Mouse (Mus musculus) adrenal gland, postnatal 4 days (tissue): ENCODE data around the gene Igf2r. TPM values are rescaled to one million over a fixed set of nuclear protein-coding genes. Genes with fewer than 3 reads are reported as not detected.

ENCODE experiments used
- DNase-seq, 2 experiments: peaks; one replicate each; pipeline ENCODE4 v3.0.0; 2021 to 2022; ENCODE audit warnings: low spot score in 2 of 2, mixed read lengths in 2 of 2
- total RNA-seq, 2 experiments: library from RNA; stranded (reverse); gene quantifications; 2 replicates each; pipeline ENCODE4 v1.2.3; 2021

Gene Igf2r
- total RNA-seq, 2 experiments from 2014 or later, result 76.4 to 82.0 TPM

DNA sequence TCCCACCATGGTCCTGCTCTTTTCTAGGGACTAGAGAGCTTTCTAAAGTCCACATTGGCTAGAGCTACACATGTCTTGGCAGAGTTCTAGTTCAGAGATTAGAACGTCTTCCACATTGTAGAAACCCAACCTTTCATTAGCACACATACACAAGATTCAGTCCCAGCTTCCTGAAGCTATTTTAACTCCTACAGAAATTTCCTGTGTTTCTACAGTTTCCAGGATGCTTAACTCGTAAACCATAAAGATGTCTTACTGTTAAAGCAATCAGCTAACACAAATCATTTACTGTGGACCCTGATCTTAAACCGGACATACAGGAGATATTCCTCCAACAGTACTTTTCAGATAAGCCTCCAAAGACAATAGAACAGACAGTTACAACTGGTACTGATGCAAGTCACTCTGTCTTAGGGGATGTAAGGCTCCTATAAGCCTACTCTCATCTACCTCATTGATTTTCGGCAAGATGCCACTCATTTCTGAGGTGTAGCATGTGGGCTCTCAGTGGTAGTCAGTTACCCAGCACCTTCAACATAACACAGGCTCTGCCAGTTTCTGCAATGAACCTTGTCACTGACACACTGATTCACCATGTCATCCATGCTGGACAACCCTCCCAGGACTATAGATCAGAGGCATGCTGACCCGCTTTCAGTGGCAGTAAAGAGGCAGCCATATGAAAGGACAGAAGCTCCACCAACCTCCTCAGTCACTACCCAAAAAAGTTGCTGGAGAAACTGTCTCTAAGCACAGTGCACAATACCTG is 48.2 kb downstream of the Igf2r start:
- DNase-seq, result no peak

DNA sequence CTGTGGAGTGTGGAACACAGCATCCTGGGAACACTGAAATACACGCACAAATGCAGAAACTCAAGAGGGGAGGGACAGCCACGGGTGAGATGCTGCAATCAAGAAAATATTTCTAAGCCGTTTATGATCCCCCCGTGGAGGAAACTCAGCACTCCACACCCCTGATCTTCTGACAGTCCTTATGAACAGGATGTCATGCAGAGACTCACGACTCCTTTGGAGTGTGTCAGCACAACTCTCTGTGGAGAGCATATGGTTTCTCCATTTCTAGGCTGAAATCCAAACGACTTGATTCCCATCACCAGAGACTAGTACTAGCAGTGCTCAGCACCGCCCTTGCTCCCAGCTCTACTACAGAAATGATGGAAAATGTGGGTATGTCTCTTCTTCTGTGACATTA is 51.2 kb downstream of the Igf2r start:
- no peak for DNase-seq

DNA sequence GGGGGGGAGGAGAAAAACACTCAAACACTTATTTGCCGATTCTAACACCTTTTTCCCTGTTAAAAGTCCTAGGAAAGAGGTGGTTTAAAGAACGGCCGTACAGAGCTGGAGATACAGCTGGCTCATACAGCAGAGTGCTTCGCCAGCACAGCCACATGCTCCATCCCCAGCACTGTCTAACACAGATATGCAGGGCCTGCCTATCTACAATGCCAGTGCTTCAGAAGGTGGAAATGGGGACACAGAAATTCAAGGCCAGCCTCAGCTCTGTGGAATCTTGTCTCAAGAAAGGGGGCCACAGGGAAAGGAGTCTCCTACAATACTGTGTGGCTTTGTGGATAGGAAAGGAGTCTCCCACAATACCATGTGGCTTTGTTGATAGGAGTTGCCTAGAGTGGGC is 52.0 kb downstream of the Igf2r start:
- no peak for DNase-seq

DNA sequence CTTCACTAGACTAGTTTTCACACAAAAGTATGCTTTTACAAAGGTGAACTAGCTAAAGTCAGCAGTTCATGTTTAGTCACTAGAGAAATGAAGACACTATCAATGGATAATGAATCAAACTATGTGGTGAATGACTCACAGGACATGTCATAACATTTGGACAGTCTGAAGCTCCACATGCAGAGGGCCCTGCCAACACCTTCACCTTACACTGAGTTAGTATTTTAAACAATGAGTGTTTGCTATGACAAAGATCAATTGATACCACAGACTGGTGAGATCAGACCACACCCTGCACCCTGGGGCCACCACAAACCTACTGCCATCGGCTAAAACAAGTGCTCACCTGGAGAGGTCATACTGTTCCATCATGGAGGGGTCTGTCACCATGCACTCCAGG is 54.4 kb downstream of the Igf2r start:
- DNase-seq, result no peak

DNA sequence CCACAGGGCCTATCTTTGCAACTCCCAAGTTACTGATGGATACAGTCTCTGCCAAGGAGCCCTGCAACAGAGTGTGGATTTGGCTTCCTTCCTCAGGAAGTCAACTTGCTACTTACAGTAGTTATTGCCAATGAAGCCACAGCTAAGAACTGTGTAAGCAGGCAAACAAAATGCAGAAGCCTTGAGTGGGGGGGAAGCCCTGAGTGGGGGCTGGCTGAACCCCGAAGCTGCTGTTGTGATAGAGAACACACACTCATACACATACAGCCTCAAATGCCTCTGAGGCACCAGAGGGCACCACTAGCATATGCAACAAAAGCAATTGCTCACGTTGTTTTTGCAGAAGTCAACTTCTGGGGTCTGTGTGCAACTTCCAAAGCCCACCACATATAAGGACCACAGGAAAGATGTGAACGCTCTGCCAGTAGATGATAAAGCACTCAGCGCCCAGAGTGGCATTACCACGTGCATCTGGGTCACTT is 55.3 kb downstream of the Igf2r start:
- no peak for DNase-seq

DNA sequence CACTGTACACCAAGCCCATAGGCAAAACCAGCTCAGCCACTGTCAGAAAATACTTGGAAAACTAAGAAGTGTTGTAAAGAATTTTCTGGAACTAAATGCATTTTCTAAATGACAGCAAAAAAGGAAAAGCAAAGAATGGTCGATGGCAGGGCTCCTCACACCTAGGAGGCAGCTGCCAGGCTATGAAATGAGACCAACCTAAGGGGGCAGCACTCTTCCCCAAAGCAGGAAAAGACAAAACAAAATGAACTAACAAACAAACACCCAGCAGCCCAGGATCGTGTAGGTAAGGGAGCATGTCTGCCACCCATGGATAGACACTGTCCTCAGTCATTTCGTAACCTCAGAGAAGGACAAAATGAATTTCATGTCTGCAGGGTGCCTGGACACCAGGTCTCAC is 56.5 kb downstream of the Igf2r start:
- no peak for DNase-seq

DNA sequence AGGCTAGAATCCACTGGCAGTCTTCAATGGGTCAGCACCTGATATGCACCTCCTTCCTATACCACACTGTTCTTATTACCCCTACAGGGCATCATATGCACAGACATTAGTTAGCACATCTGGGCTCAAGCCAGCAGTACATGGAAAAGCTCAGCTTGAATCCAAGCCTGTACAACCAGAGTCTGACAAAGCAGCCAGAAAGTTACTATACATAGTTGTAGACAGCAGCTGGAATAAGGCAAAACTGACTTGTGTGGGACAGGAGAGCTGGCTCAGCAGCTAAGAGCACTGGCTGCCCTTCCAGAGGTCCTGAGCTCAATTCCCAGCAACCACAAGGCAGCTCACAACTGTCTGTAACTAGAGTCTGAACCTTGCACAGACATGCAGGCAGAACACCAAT is 57.3 kb downstream of the Igf2r start:
- DNase-seq, result no peak

DNA sequence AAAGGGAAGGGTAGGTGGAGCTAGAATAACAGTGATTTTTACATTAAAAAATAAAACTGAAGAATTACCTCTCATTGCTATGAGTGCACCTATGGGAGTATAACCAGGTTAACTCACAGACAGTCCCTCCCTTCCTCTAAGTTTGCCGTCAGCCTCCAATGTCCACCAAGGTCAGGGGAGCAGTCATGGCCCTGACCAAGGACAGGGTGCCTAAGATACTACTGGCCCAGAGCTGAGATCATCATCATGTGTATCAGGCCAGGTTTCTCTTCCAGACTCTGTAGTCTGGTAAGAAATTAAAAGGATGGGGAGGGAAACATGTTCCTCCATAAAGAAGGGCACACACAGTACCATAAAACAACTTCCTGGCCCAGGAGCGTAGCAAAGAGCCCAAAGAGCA is 58.5 kb downstream of the Igf2r start:
- DNase-seq, result no peak

DNA sequence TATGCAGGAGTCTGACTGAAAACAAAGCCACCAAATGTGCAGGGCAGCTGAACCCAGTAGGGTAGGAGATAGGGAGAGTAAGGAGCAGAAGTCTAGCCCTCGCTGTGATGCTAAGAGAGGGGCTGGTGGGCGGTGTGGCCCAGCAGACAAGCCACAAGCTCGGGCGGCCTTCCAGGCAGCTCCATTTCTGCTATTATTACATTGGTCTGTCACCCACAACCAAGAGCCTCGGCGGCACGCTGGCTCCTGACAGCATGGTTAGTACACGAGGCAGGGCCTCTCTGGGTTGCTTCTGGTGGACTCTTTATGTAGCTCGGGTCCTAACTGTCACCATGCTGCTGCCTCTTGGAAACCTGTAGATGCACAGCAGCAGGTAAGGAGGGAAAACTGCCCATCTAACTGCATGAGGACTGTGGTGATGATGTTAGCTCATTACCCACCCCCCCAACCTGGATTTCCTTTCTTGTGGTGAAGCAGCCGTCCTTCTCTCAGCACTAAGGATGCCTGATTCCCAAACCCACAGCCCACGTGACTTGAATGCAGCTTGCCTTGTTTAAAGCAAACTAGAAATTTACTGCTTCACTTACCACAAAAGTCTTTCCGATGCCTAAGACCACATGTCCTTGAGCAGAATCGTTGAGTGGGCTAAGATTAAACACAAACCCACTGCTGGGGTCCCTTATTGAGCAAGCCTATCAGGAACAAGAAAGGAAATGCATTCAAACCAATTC is 59.2 kb downstream of the Igf2r start:
- no peak for DNase-seq

DNA sequence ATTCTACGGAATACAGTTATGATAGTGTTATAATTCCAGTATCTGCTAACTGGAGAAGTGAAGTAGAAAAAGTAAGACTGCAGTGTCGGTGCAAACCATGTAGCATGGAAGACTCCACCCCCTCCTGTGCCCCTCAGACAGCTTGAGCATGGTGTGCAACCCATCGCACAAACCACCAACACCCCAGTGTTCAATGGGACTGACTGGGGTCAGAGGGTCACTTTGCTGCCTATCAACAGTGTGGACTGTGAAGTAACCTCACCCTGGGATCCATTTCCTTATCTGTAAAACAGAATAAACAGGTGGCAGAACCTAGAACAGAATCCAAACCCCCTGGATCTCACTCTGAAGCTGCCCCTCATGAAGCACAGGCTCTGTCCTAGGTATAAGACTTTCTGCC is 61.1 kb downstream of the Igf2r start:
- no peak for DNase-seq

DNA sequence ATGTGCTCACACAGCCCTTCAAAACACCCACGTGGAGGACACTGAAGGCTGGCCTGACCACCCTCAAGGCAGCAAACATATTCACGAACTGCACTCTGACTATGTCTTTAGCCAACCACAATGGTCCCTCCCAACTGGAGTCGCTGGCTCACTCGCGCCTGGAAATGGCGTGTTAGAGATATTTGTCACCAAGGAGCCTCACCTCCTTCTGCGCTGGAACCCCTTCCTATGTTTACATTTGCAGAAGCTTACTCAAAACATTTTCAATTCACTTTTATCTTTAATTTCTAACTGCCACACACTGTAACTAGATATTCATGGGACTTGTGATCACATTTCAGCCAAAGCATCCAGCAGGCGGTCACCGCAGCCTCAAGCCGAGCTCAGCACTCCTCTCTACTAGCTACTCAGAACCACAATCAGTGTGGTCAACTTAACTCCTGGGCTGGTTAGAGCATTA is 62.8 kb downstream of the Igf2r start:
- no peak for DNase-seq

DNA sequence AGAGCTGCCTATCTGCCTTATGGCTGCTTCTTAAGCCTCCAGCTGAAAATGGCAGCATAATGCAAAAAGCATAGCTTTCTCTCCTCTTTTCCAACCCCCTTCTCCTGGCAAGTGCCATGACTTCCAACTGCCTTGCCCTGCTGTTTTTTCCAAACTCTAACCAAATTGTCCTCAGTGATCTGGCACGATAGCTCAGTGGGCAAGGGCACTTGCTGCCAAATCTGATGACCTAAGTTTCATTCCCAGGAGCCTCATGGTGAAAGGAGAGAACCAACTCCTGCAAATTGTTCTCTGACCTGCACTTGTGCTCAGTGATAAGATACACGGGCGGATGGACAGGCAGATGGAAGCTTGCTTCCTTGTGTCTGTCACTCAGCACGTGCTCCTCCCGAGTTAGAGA is 66.6 kb downstream of the Igf2r start:
- DNase-seq, result no peak

DNA sequence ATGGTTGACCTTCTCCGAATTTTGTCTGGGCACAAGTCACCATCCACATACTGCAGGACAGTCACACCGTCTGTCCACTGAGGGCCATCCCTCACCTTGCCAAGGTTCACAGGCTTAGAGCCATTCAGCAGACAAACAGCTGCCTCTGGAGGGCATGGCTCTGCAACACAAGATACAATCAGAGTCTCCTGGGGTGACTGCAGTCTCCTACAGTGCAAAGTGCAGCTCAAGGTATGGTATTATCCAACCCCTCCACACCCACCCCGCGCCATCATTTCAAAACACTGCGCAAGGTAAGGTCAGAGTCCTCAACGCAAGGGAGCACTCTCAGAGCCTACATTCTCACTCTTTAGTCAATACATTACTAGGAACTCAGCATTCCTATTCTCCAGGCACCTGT is 69.1 kb downstream of the Igf2r start:
- no peak for DNase-seq

DNA sequence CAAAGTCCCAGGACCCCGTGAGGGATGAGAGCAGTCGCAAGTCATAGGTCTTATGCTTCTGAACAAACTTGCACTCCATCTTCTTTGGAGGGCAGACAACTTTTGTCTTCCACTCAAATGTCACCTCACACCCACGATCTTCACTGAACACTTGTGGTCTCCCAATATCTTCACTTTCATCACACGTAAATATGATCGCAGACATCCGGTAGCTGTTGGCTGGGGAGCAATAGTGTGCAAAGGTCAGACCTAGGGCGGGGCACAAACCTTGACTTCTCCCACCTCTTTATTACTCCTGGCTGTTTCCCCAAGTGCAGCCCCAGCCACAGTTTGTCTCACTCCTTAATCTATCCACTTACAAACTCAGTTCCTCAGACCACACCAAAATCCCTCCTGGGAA is 77.6 kb downstream of the Igf2r start:
- no peak for DNase-seq

DNA sequence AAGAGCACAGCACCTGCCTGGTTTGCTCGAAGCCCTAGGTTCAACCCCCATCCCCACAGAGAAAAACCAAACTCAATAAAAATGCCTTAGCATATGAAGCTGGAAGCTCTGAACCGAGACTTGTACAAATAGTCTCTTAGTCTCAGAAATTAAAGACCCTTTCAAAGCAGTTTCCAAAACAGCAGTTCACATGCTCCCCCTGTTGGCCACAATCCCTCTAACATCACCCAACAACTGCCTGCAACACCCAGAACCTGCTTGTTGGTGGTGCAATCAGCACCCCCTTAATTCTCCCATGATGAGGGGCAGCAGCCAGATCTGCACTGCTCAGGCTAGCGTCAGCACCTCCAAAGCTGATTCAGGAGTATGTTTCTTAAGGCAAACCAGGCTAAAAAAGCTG is 79.9 kb downstream of the Igf2r start:
- DNase-seq, result no peak

DNA sequence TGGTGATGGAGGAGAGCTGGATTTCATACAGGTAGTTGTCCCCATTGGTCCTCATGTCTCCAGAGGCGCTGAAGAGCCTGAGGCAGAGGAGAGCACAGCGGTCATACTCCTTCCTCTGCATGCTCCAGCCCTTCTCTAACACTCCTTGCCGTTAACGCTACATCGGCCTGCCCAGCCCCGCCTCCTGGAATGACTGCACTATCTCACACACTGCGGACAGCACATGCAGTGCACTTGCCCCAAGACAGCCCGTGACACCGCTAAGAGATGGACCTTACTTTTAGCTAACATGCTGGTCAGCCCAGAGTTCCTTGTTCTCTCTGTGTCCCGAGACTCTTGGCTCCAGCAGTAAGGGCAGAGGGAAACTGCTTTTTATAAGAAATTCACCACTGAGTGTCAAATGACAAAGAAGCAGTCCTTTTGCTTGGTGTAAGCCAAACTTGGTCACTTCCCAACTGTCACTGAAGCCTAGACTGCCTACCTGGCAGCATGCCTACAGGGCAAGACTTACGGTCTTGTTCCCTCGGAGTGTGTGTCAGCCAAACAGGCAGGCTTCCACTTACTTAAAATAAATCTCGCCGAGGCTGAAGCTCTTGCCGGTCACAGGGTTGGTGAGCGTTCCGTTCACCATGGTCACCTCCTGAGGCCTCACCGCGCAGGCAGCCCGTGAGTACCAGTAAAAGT is 80.9 kb downstream of the Igf2r start:
- DNase-seq, result no peak

DNA sequence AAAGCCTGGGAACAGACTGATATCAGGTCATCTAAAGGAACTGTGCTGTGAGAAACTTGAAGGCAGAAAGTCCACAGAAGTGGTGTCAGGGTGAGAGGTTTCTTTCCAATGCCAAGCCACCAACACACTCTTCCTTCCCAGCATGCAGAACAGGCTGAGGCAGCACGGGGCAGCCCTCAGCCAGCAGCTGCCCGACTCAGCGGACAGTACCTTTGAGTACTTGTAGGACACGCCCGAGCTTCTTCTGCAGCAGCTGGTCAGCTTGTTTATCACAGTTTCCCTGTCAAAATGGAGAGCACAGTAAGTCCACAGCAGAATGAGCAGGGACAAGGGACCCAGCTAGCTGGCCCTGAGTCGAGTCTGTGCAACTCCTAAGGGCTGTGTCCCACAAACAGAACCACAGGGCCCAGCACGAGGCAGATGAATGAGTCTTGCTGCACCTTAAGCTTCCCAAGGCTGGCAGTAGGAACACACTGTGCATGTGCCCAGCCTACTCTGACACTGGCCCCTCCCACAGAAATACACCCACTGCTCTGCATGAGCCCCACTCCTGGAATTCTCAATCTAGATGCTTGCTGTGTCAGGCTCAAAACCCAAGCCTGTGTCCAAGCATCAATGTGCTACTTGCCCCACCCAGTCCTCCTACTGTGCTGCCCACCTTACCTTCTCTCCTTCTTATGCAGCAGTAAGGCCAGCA is 84.4 kb downstream of the Igf2r start:
- DNase-seq, result no peak

DNA sequence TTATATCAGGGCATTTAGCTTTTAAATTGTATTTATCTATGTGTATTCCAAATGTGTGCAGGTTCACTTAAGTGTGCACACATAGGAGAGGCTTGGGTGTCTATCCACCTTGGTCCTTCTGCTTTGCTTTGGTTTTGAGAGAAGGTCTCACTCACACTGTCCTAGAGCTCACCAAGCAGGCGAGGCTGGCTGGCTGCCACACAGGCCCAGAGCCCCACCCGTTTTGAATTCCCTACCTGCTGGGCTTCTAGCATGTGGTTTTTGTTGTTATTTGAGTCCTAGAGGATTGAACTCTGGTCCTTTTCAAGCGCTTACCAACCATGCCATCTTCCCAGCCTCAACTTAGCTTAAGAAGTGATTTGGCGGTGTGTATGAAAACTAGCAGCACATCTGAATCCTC is 85.1 kb downstream of the Igf2r start:
- no peak for DNase-seq

DNA sequence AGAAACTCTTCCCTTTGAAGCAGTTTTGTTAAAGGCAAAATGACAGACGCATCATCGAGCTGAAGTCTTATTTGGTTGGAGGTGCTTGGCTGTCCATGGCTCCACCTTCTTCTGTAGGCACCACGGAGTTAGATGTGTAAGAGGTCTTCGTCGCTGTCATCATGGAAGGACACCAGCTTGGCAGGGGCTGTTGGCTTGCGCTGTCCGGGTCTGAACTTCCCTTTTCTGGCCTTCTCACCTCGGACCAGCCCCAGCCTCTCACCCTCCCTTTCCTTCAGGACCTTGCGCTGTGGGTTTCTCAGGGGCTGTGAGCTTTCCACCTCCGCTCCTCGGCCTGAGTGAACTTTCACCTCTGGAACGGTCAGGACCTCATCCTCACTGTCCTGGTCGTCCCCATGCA is 85.9 kb downstream of the Igf2r start:
- no peak for DNase-seq

DNA sequence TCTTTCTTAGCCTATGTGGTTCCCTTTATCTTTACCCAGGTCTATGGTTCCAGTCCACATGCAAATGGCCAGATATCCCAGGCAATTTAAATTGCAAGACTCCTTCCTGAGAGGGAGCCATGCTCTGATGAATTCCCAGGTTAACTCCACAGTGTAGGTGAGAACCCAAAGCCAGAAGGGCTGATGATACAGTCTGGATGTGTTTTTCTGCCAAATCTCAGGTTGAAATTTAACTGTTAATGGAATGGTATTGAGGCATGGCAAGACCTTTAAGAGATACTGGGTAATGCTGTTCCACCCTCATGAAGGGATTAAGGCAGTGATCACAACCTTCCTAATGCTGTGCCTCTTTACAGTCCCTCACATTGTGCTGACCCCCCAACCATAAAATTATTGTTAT is 91.2 kb downstream of the Igf2r start:
- no peak for DNase-seq

DNA sequence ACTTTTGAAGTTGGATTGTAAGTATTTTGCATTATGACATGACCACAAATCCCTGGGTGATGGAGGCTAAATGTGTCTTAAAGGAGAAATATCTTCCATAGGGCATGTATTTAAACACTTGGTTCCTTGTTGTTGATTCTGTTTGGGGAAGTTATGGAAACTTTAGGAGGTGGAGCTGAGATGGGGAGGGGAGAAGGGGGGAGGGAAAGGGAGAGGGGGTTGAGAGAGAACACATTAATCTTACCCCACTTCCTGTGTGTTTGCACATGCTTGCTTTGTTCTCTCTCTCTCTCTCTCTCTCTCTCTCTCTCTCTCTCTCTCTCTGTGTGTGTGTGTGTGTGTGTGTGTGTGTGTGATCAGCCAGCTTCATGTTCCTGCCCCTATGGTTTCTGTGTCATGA is 92.3 kb downstream of the Igf2r start:
- DNase-seq, result no peak

DNA sequence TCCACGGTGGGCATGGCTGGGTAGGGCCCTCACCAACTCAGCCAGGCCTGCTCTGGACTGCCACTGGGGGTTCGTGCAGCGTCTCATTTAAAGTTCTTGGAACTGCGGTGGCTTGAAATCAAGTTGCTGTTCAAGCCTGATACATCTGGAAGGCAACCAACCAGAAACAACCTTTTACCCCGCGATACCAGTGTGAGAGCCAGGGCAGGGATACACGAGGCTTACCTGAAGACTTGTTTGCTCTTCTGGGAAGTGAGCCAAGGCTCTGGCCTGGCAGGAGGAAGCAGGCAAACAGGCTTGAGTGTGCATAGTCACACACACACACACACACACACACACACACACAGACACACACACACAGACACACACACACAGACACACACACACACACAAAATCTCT is 93.8 kb downstream of the Igf2r start, which contains the start of gene Slc22a1:
Gene Slc22a1 (minus strand): TSS at position 184 of the 400 bp plus-strand sequence.
- DNase-seq, result no peak
